Mouse (Mus musculus): ENCODE measurements around the gene Gzme. TPM values are rescaled to one million over a fixed set of nuclear protein-coding genes. Genes with fewer than 3 reads are reported as not detected.
"Not testable (repeated sequence)": the region's sequence is repeated elsewhere in the genome, so short reads cannot be mapped to it uniquely, and the experiment has no call there.

Gene Gzme
- polyA plus RNA-seq (2016; fragmentation: Nextera tagmentation; extraction: Ambion mirVana), result not detected in 2 replicates

DNA sequence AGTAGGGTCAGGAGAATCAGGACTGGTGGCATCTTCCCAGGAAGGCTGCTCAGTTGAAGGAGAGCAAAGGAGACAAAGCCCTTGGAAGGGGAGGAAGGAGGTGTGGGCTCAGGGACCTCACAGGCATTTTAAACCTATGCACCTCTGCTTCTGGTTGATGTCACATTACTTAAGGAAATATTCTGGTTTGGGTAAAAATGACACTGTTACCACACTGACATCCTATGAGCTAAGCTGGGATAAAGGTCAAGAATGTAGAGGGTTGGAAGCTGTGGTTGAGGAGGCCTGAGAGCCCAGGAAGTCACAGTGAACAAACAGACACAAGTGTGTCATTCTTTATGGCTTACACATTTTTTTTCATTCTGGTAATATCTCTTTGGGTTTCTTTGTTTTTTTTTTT is at the start of gene Gzme:
TSS of gene Gzme (minus strand) at position 101 of the 400 bp plus-strand sequence.
- Histone ChIP-seq H3K9me3 (no peaks in the 10 kb centered on the region), H3K4me1 (replicated peaks) (peaks cover 6% of the 10 kb centered on the region), H3K27ac (no peak within 1 kb of the TSS), H3K36me3 (no peaks in the 10 kb centered on the region), H3K27me3 (ENCODE audit: insufficient read depth, poor library complexity, severe bottlenecking) (no peaks in the 10 kb centered on the region), H3K4me3 (no peak within 1 kb of the TSS)
- DNase-seq (ENCODE audit: low spot score), result no peak

DNA sequence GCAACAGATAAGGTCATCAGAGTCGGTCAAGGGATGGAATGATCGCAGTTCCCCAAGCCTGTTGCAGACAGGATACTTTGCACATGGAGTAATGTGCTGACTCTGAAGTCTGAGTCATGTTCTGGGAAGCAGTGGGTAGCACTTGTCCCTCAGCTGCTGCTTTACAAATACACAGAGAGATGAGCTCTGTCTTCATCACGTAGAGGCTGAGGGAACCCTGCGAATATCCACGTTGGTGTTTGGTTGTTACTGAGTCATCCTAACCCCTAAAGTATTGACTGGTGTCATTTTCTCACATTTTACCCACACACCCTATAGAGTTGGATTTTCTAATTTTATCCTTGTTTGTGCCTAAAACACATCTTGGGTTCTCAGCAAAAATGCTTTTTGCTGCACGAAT is 47.6 kb upstream of the Gzme start:
- H3K4me1 ChIP-seq (replicated peaks), result peaks cover 9% of the 10 kb centered on the region
- H3K27me3 ChIP-seq (ENCODE audit: insufficient read depth, poor library complexity, severe bottlenecking), result no peaks in the 10 kb centered on the region
- no peak for DNase-seq (ENCODE audit: low spot score)
- H3K27ac ChIP-seq, result no peak overlapping the region
- H3K36me3 ChIP-seq, result no peaks in the 10 kb centered on the region
- no peaks in the 10 kb centered on the region for H3K9me3 ChIP-seq
- no peak overlapping the region for H3K4me3 ChIP-seq
- 81% methylated on average over 6 of the region's 6 CpGs for WGBS

DNA sequence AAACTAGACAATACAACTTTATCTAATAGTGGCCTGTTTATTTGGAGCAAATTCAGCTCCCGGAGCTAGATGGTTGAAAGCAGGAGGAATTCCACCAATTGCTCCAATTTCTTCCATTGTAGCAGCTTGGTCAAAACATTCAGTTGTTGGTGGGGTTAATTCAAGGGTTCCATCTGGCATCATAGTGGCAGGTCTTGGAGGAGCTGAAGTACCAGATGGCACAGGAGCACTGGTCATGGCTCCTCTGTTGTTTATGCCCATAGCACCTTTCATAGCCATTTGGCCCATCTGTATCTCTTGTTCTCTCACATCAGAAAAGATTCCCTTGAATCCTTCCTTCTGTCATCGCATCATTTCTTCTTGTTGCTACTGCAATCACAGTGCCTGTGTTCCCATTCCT is 41.7 kb upstream of the Gzme start:
- Histone ChIP-seq H3K4me3 (no peak overlapping the region), H3K9me3 (no peaks in the 10 kb centered on the region), H3K36me3 (no peaks in the 10 kb centered on the region), H3K27me3 (ENCODE audit: insufficient read depth, poor library complexity, severe bottlenecking) (no peaks in the 10 kb centered on the region), H3K27ac (no peak overlapping the region), H3K4me1 (replicated peaks) (peaks cover 4% of the 10 kb centered on the region)
- no peak for DNase-seq (ENCODE audit: low spot score)
- 89% methylated on average over 2 of the region's 2 CpGs for WGBS

DNA sequence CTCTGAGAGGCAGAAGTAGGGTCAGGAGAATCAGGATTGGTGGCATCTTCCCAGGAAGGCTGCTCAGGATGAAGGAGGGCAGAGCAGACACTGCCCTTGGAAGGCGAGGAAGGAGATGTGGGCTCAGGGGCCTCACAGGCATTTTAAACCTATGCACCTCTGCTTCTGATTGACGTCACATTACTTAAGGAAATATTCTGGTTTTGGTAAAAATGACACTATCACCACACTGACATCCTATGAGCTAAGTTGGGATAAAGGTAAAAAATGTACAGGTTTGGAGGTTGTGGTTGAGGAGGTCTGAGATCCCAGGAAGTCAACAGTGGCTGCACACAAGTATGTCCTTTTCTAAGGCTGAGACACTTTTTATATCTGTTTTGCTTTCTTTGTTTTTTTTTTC is 39.1 kb upstream of the Gzme start, which contains the start of gene Gzmg:
TSS of gene Gzmg (minus strand) at position 101 of the 400 bp plus-strand sequence.
- H3K9me3 ChIP-seq; H3K4me1 ChIP-seq (replicated peaks); H3K36me3 ChIP-seq; H3K4me3 ChIP-seq; H3K27ac ChIP-seq; H3K27me3 ChIP-seq (ENCODE audit: insufficient read depth, poor library complexity, severe bottlenecking); DNase-seq (ENCODE audit: low spot score): not testable (repeated sequence)
- 92% methylated on average over 2 of the region's 2 CpGs for WGBS

DNA sequence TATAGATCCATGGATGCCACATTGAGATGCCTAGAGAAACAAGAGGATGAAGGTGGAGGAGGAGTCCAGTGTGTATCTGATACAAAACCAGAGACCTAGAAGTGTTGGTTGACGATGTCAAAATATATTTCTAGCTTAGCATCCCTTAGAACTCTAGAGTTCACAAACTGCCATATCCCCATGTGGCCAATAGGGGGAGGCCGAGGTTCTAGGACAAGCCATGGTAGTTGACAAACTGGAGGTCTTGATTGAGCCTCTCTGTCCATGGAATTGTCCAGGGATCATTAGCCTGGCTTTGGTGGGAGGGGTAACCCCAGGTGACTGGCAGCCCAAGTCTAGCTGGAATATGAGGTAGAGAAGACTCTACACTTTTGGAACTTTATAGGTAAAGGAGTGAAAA is 34.9 kb upstream of the Gzme start:
- Histone ChIP-seq H3K36me3 (no peaks in the 10 kb centered on the region), H3K4me1 (replicated peaks) (no peaks in the 10 kb centered on the region), H3K27me3 (ENCODE audit: insufficient read depth, poor library complexity, severe bottlenecking) (no peaks in the 10 kb centered on the region), H3K27ac (no peak overlapping the region), H3K4me3 (no peak overlapping the region), H3K9me3 (no peaks in the 10 kb centered on the region)
- WGBS, result 68% methylated on average over 2 of the region's 2 CpGs
- no peak for DNase-seq (ENCODE audit: low spot score)

DNA sequence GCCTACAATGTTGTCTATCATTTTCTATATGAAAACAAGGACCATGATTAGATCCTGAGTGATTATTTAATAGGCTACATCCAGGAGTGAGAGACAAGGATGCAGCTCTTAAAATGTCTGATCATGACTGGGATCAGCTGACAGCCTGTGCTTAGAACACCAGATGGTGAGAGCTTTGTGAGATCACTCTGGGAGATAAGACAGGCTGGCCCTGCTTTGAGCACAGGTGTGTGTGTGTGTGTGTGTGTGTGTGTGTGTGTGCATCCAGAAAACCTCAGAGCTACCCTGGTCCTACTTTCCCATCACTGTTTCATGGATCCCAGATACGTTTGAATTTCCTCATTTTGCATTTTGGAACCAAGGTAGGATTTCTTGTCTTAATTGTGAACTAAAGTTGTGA is 13.2 kb upstream of the Gzme start:
- not testable (repeated sequence) for DNase-seq (ENCODE audit: low spot score); H3K36me3 ChIP-seq; H3K27ac ChIP-seq; H3K9me3 ChIP-seq; H3K4me1 ChIP-seq (replicated peaks); H3K27me3 ChIP-seq (ENCODE audit: insufficient read depth, poor library complexity, severe bottlenecking); H3K4me3 ChIP-seq
- WGBS, result 85% methylated on average over 1 of the region's 1 CpGs

DNA sequence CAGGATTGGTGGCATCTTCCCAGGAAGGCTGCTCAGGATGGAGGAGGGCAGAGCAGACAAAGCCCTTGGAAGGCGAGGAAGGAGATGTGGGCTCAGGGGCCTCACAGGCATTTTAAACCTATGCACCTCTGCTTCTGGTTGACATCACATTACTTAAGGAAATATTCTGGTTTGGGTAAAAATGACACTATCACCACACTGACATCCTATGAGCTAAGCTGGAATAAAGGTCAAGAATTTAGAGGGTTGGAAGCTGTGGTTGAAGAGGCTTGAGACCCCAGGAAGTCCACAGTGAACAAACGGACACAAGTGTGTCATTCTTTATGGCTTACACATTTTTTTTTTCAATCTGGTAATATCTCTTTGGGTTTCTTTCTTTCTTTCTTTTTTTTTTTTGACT is 12.1 kb upstream of the Gzme start, which contains the start of gene Gzmd:
TSS of gene Gzmd (minus strand) at position 101 of the 400 bp plus-strand sequence.
- H3K27ac ChIP-seq; H3K9me3 ChIP-seq; H3K4me3 ChIP-seq; H3K36me3 ChIP-seq; DNase-seq (ENCODE audit: low spot score); H3K4me1 ChIP-seq (replicated peaks); H3K27me3 ChIP-seq (ENCODE audit: insufficient read depth, poor library complexity, severe bottlenecking): not testable (repeated sequence)
- WGBS, result 83% methylated on average over 2 of the region's 2 CpGs

DNA sequence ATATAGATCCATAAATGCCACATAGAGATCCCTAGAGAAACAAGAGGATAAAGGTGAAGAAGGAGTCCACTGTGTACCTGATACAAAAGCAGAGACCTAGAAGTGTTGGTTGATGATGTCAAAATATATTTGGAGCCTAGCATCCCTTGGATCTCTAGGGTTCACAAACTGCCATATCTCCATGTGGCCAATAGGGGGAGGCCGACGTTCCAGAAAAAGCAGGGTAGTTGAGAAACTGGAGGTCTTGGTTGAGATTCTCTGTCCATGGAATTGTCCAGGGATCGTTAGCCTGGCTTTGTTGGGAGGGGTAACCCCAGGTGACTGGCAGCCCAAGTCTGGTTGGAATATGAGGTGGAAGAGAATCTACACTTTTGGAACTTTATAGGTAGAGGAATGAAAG is 7.9 kb upstream of the Gzme start:
- no peak overlapping the region for H3K27ac ChIP-seq
- WGBS, result 45% methylated on average over 3 of the region's 3 CpGs
- H3K9me3 ChIP-seq, result no peaks in the 10 kb centered on the region
- DNase-seq (ENCODE audit: low spot score), result no peak
- no peaks in the 10 kb centered on the region for H3K4me1 ChIP-seq (replicated peaks)
- no peaks in the 10 kb centered on the region for H3K27me3 ChIP-seq (ENCODE audit: insufficient read depth, poor library complexity, severe bottlenecking)
- H3K36me3 ChIP-seq, result no peaks in the 10 kb centered on the region
- H3K4me3 ChIP-seq, result no peak overlapping the region

DNA sequence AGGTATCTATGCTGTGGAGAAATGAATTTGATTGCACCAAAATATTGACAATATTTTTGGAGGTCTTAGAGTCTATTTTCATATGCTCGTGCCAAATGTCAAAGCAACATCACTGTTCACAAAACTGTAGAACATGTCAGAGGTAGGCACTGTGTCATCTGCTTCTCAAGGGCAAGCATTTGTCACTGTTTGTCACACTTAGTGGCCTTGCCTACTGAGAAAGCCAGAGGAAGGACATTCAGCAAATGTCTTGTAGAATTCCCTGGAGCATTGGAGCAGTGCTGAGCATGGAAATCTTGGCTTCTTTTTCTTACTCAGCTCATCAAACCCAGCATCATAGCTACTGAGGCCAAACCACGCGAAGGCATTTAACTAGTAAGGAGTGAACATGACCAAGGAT is 3.1 kb upstream of the Gzme start:
- no peaks in the 10 kb centered on the region for H3K9me3 ChIP-seq
- H3K27ac ChIP-seq, result no peak overlapping the region
- no peaks in the 10 kb centered on the region for H3K27me3 ChIP-seq (ENCODE audit: insufficient read depth, poor library complexity, severe bottlenecking)
- no peak overlapping the region for H3K4me3 ChIP-seq
- H3K36me3 ChIP-seq, result no peaks in the 10 kb centered on the region
- H3K4me1 ChIP-seq (replicated peaks), result no peaks in the 10 kb centered on the region
- WGBS, result 85% methylated on average over 3 of the region's 3 CpGs
- no peak for DNase-seq (ENCODE audit: low spot score)

DNA sequence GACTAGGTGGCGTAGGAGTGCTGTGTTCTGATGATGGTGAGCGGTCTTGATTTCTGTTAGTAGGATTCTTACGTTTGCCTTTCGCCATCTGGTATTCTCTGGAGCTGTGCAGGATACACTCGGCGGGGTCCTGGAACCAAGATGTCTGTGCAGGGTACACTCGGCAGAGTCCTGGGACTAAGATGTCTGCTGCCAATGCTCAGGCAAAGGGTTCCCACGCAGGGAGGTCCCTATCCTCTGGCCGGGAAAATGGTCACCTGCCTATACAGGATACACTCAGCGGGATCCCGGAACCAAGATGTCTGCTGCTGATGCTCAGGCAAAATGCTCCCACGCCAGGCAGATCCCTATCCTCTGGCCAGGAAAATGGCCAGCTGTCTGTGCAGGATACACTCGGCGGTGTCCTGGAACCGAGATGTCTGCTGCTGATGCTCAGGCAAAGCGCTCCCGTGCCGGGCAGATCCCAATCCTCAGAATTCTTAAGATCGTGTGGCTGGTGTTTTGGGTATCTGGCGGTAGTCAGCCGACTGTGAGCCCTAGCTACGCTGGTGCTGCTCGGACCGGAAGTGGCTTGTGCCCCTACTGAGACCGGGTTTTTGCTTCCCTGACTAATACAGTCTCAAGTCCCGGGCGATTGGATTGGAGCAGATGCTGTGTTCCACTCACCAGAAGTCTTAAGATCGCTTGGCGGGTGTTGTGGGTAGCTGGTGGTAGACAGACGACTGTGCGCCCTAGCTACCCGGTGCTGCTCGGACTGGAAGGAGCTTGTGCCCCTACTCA is 4.7 kb downstream of the Gzme start:
- H3K9me3 ChIP-seq; DNase-seq (ENCODE audit: low spot score); H3K27ac ChIP-seq; H3K36me3 ChIP-seq; H3K27me3 ChIP-seq (ENCODE audit: insufficient read depth, poor library complexity, severe bottlenecking); H3K4me1 ChIP-seq (replicated peaks); H3K4me3 ChIP-seq: not testable (repeated sequence)
- WGBS, result 89% methylated on average over 33 of the region's 33 CpGs

DNA sequence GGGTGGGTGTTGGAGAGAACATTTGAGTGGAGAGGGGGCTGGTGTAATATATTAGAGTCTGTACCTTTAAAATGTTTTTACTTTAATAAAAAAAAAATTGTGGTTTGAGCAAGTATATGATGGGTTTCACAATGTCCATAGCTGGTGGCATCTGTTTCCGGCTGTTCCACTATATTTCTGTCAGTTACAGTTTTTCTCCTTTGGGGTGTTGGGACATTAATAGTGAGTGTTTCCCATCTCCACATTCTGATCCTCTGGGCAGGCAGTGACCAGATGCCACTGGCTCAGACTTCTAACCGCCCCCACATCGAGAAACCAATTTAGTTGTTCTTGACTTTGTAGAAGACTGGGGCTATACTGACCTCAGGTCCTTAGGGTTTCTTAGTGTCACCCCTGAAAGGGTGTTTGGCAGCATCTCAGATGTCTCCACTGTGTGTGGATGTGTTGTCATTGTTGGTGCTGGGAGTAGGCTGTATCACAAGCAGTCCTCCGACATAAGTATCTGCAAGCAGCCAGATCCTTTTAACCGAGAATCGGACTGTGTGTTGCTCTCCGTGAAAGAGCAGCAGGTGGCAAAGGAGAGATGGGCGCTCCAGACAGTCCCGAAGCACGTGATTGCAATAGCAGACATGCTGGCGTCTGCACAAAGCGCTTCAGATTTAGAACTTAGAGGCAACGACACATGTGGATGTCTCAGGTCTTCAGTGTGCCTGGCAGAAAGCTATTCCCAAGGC is 14.8 kb downstream of the Gzme start:
- DNase-seq (ENCODE audit: low spot score), result no peak
- 82% methylated on average over 13 of the region's 13 CpGs for WGBS
- no peaks in the 10 kb centered on the region for H3K36me3 ChIP-seq
- no peaks in the 10 kb centered on the region for H3K4me1 ChIP-seq (replicated peaks)
- H3K27ac ChIP-seq, result no peak overlapping the region
- no peak overlapping the region for H3K4me3 ChIP-seq
- no peaks in the 10 kb centered on the region for H3K27me3 ChIP-seq (ENCODE audit: insufficient read depth, poor library complexity, severe bottlenecking)
- H3K9me3 ChIP-seq, result no peaks in the 10 kb centered on the region

DNA sequence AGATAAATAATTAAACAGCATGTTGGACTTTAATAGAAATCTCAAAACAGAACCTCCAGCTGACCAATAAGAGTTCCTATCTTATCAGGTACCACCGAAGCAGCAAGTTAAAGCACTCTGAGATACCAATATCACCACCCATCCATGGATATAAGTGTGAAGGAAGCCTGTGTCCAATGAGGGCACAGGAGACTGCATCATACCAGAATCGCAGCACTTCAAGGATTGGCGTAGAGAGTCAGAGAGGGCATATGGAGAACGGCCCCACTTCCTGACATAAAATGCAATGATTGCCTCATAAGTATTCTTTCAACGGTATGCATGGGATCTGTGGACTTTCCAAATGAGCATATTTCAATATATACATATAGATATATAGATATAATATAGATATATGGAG is 15.4 kb downstream of the Gzme start:
- no peaks in the 10 kb centered on the region for H3K36me3 ChIP-seq

DNA sequence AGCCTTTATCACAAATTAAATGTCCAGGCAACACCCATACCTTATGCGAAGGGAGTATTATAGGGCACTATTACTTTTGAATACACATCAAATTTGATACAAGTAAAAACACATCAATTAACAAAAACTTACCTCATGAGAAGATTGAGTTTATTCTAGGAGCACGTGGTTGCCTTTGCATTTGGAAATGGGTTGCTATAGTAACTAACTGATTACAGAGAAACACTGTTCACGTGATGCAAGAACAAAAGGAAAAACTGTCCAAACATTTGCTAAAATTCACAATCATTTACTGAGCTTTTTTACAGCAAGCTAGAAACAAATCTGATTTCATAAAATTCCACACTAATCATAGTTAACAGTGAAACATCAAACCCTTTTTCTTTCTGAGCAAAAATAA is 17.0 kb downstream of the Gzme start:
- no peaks in the 10 kb centered on the region for H3K4me1 ChIP-seq (replicated peaks)
- no peak overlapping the region for H3K4me3 ChIP-seq
- H3K9me3 ChIP-seq, result no peaks in the 10 kb centered on the region
- H3K27me3 ChIP-seq (ENCODE audit: insufficient read depth, poor library complexity, severe bottlenecking), result no peaks in the 10 kb centered on the region
- no peak overlapping the region for H3K27ac ChIP-seq
- DNase-seq (ENCODE audit: low spot score), result no peak
- no peaks in the 10 kb centered on the region for H3K36me3 ChIP-seq
- 80% methylated on average over 3 of the region's 3 CpGs for WGBS

More for the DNA sequence above, 15.4 kb downstream of the Gzme start:
- DNase-seq (ENCODE audit: low spot score), result no peak
- Histone ChIP-seq H3K4me1 (replicated peaks) (no peaks in the 10 kb centered on the region), H3K9me3 (no peaks in the 10 kb centered on the region), H3K27me3 (ENCODE audit: insufficient read depth, poor library complexity, severe bottlenecking) (no peaks in the 10 kb centered on the region), H3K4me3 (no peak overlapping the region), H3K27ac (no peak overlapping the region)
- WGBS, result 87% methylated on average over 5 of the region's 5 CpGs

Data from hindbrain, embryonic 10.5 days (tissue).